Mouse (Mus musculus) neural tube, embryonic 14.5 days (tissue): Measurements from ENCODE around the gene Med11. TPM values are rescaled to one million over a fixed set of nuclear protein-coding genes. Genes with fewer than 3 reads are reported as not detected.
"Not testable (repeated sequence)": the region's sequence is repeated elsewhere in the genome, so short reads cannot be mapped to it uniquely, and the experiment has no call there.

Source experiments
- ATAC-seq: fragments of 200-750 bp; cut with Nextera tagmentation; 2 replicates; pipeline ENCODE4 v1.8.0; 2017; ENCODE audit warnings: low read depth, mild to moderate bottlenecking, moderate TSS enrichment, moderate library complexity
- H3K27ac ChIP-seq: fragments of 300-500 bp; sonication (generic); 2 replicates; pipeline ENCODE4 v1.5.1; 2014; ENCODE audit warnings: low read depth, mild to moderate bottlenecking, control low read depth, low read length, moderate library complexity, mixed read lengths
- H3K27me3 ChIP-seq: fragments of 300-500 bp; sonication (generic); 2 replicates; pipeline ENCODE4 v1.6.1; 2014; ENCODE audit warnings: low read length; ENCODE audit not compliant: control insufficient read depth, insufficient read depth
- H3K36me3 ChIP-seq: fragments of 300-500 bp; sonication (generic); 2 replicates; pipeline ENCODE4 v1.6.1; 2014; ENCODE audit warnings: low read length, mixed read lengths; ENCODE audit not compliant: control insufficient read depth, insufficient read depth
- H3K4me1 ChIP-seq: fragments of 300-500 bp; sonication (generic); 2 replicates; pipeline ENCODE4 v1.6.1; 2014; ENCODE audit warnings: low read length; ENCODE audit not compliant: control insufficient read depth, insufficient read depth
- H3K4me2 ChIP-seq: fragments of 300-500 bp; sonication (generic); 2 replicates; pipeline ENCODE4 v1.6.1; 2014; ENCODE audit warnings: mild to moderate bottlenecking, low read depth, low read length, control low read depth
- H3K4me3 ChIP-seq: fragments of 300-500 bp; sonication (generic); 2 replicates; pipeline ENCODE4 v1.5.1; 2014; ENCODE audit warnings: low read depth, low read length, control low read depth, mixed read lengths
- H3K9ac ChIP-seq: fragments of 300-500 bp; sonication (generic); replicated peaks from 2 replicates; pipeline ENCODE4 v1.6.1; 2014; ENCODE audit warnings: low read depth, mild to moderate bottlenecking, control low read depth, low read length, mixed read lengths
- H3K9me3 ChIP-seq: fragments of 300-500 bp; sonication (generic); 2 replicates; pipeline ENCODE4 v1.6.1; 2016; ENCODE audit warnings: low read length; ENCODE audit not compliant: control insufficient read depth
- WGBS: fragments of 180-500 bp; shearing (Covaris S2); extraction: QIAGEN DNeasy Blood & Tissue Kit; methylation state at CpG from one replicate; pipeline ENCODE4 v1.1.7; 2014; 5-methylcytosine and 5-hydroxymethylcytosine counted together
- polyA plus RNA-seq: library from polyadenylated mRNA; unstranded; fragments of >200 nt; fragmentation: Nextera tagmentation; extraction: Ambion mirVana; gene quantifications from 2 replicates; pipeline ENCODE4 v1.2.1, GENCODE M21; 2014

Gene Med11
- 41.4 and 46.6 TPM in 2 replicates for polyA plus RNA-seq

DNA sequence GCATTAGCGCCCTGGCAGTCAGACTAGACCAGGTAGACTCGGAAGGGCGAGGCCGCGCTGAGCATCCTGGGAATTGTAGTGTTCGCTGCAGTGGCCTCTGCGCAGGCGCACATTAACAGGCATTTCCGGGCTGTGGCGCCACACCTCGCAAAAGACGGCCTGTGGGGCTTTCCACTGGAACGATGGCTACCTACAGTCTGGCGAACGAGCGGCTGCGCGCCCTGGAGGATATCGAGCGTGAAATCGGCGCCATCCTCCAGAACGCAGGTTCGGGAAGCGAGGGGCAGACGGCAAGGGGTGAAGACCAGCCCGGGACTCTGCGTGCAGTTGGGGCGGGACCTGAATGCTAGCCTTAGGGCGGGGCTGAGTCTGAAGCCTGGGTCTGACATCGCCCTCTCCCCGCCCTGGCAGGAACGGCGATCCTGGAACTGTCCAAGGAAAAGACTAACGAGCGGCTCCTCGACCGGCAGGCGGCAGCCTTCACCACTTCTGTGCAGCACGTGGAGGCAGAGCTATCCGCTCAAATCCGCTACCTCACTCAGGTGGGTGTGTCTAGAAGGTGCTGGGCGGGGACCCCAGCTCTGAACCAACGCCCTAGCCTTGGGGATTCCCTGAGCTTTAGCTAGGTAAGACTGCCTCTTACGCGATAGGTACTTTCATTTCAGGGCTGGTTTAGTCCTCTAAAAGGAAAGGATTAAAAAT lies at the start of gene Med11:
Gene Med11 (plus strand): TSS at position 123 of the 702 bp plus-strand sequence.
- Histone ChIP-seq H3K36me3 (0 out of 2 replicates have a peak, but pooled peaks cover 5% of the 10 kb centered on the region), H3K27me3 (no peaks in the 10 kb centered on the region), H3K4me3 (peak within 1 kb of the TSS; percentile 62), H3K9me3 (no peaks in the 10 kb centered on the region), H3K27ac (peak within 1 kb of the TSS; percentile 95), H3K4me2 (peak within 1 kb of the TSS; percentile 70), H3K9ac (peak within 1 kb of the TSS; percentile 75), H3K4me1 (peaks cover 10% of the 10 kb centered on the region; the same call in 1 of the 2 replicates)
- WGBS = under 1% methylated on average over 46 of the region's 46 CpGs
- peak; percentile 96 for ATAC-seq

- Histone ChIP-seq H3K9me3 (no peaks in the 10 kb centered on the region), H3K4me2 (no peak overlapping the region), H3K4me1 (peaks cover 6% of the 10 kb centered on the region), H3K9ac (no peak overlapping the region), H3K36me3 (peaks cover 23% of the 10 kb centered on the region), H3K27me3 (no peaks in the 10 kb centered on the region), H3K4me3 (no peak overlapping the region), H3K27ac (no peak overlapping the region)
- no peak for ATAC-seq
- 92% methylated on average over 2 of the region's 2 CpGs for WGBS
Observed at GRCm38 (mm10) chr11:70403598-70403997, 48.1 kb upstream of the Med11 start.

- Histone ChIP-seq H3K36me3 (no peaks in the 10 kb centered on the region), H3K4me3 (peak within 1 kb of the TSS; percentile 99), H3K27ac (peak within 1 kb of the TSS; percentile 73), H3K9ac (peak within 1 kb of the TSS; percentile 95), H3K27me3 (no peaks in the 10 kb centered on the region), H3K4me2 (peak within 1 kb of the TSS; percentile 84), H3K4me1 (peaks cover 13% of the 10 kb centered on the region), H3K9me3 (no peaks in the 10 kb centered on the region)
- under 1% methylated on average over 59 of the region's 59 CpGs for WGBS
- ATAC-seq = peak; percentile 98
Observed at GRCm38 (mm10) chr11:70409594-70410296, 42.0 kb upstream of the Med11 start, which contains the start of gene Pelp1. Gene Pelp1 (minus strand): TSS chr11:70410031.

- H3K27me3 ChIP-seq = no peaks in the 10 kb centered on the region
- H3K27ac ChIP-seq = peak overlapping the region; percentile 73
- peak overlapping the region; percentile 95 for H3K9ac ChIP-seq
- no peaks in the 10 kb centered on the region for H3K9me3 ChIP-seq
- peak overlapping the region; percentile 99 for H3K4me3 ChIP-seq
- H3K4me1 ChIP-seq = peaks cover 13% of the 10 kb centered on the region
- WGBS = 63% methylated on average over 6 of the region's 6 CpGs
- no peaks in the 10 kb centered on the region for H3K36me3 ChIP-seq
- ATAC-seq = no peak
- H3K4me2 ChIP-seq = peak overlapping the region; percentile 84
Observed at GRCm38 (mm10) chr11:70410297-70410643, 41.4 kb upstream of the Med11 start.

DNA sequence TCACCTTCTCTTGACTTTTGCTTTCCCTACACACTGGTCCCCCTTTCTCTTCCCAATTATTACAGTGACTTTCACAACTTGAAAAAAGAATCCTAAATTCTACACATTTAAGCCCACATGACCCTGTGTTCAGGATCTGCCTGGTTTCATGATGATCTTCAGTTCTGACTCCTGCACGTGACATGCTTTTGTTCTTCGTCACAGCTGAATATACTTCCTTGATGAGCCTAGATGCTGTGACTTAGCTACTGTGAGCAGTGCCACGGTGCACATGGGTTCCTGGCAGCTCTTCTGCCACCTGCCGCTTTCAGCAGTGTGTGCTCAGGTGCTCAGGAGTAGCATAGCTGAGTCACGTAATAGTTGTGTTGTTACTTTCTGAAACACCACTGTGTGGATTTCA lies 39.1 kb upstream of the Med11 start:
- WGBS = 77% methylated on average over 5 of the region's 5 CpGs
- H3K27me3 ChIP-seq = no peaks in the 10 kb centered on the region
- H3K9ac ChIP-seq = no peak overlapping the region
- no peak overlapping the region for H3K4me3 ChIP-seq
- no peak overlapping the region for H3K4me2 ChIP-seq
- ATAC-seq = no peak
- H3K27ac ChIP-seq = no peak overlapping the region
- H3K9me3 ChIP-seq = no peaks in the 10 kb centered on the region
- no peaks in the 10 kb centered on the region for H3K36me3 ChIP-seq
- peaks cover 13% of the 10 kb centered on the region for H3K4me1 ChIP-seq

- no peak overlapping the region for H3K4me2 ChIP-seq
- H3K4me3 ChIP-seq = no peak overlapping the region
- no peak for ATAC-seq
- H3K9ac ChIP-seq = no peak overlapping the region
- H3K4me1 ChIP-seq = peaks cover 3% of the 10 kb centered on the region
- no peak overlapping the region for H3K27ac ChIP-seq
- no peaks in the 10 kb centered on the region for H3K27me3 ChIP-seq
- 13% methylated on average over 3 of the region's 3 CpGs for WGBS
- H3K36me3 ChIP-seq = no peaks in the 10 kb centered on the region
- no peaks in the 10 kb centered on the region for H3K9me3 ChIP-seq
Observed at GRCm38 (mm10) chr11:70413961-70414360, 37.8 kb upstream of the Med11 start.

- ATAC-seq = no peak
- Histone ChIP-seq H3K4me3 (no peak overlapping the region), H3K9me3 (no peaks in the 10 kb centered on the region), H3K27me3 (no peaks in the 10 kb centered on the region), H3K36me3 (no peaks in the 10 kb centered on the region), H3K4me1 (no peaks in the 10 kb centered on the region), H3K27ac (no peak overlapping the region), H3K9ac (no peak overlapping the region), H3K4me2 (no peak overlapping the region)
- 75% methylated on average over 4 of the region's 4 CpGs for WGBS
Observed at GRCm38 (mm10) chr11:70418199-70418598, 33.5 kb upstream of the Med11 start.

DNA sequence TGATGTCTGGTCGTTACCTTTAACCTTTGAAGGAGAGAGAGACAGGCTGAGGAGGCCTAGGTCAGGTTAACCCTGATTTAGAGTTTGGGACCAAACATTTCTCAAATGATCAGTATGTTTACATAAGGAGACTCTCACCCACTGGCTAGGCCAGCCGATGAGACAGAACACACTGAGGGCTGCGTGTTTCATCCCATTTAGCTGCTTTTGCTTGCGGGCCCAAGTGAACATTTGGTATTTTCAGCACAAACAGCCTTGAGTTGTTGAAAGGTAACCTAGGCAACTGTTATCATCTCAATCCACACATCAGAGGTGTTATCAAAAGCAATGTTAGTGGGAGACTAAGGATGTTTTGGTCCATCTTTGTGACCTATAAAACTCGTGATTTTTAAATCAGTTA lies 32.2 kb upstream of the Med11 start:
- no peaks in the 10 kb centered on the region for H3K27me3 ChIP-seq
- H3K36me3 ChIP-seq = no peaks in the 10 kb centered on the region
- H3K4me3 ChIP-seq = no peak overlapping the region
- no peak overlapping the region for H3K27ac ChIP-seq
- no peak for ATAC-seq
- H3K9ac ChIP-seq = no peak overlapping the region
- no peaks in the 10 kb centered on the region for H3K9me3 ChIP-seq
- H3K4me2 ChIP-seq = no peak overlapping the region
- 76% methylated on average over 5 of the region's 5 CpGs for WGBS
- no peaks in the 10 kb centered on the region for H3K4me1 ChIP-seq

- ATAC-seq, H3K4me1 ChIP-seq, H3K4me3 ChIP-seq, H3K36me3 ChIP-seq, H3K9me3 ChIP-seq, H3K4me2 ChIP-seq, H3K27ac ChIP-seq, H3K27me3 ChIP-seq, H3K9ac ChIP-seq: not testable (repeated sequence)
- 74% methylated on average over 6 of the region's 6 CpGs for WGBS
Observed at GRCm38 (mm10) chr11:70426598-70426997, 25.1 kb upstream of the Med11 start.
